Mouse (Mus musculus): ENCODE results near the gene Tas2r116.

Gene Tas2r116

GRCm38 (mm10) chr6:132855138-132855537 lies at the start of gene Tas2r116:
Gene Tas2r116, plus strand, starts transcription at chr6:132855438.
- DNase-seq (ENCODE audit: low read depth), result no peak

DNA sequence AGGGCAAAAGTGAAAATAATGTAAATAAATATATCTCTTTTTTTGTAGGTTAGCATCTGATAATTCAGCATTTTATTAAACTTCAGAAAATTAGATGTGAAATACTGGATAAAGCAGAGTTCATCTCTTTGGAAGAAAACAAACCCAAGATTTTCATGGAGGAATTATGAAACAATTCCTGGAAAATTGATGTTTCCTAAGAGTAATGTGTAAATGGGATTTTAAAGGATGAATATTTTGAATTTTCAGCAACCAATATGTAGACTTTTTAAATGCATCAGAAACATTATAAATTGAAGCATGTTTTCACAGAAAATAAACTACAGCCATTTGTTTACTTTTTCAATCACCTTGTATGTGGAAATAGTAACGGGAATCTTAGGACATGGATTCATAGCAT lies 8.4 kb upstream of the Tas2r116 start, which contains the start of gene Tas2r123:
Gene Tas2r123, plus strand, starts transcription at position 301 of the 400 bp plus-strand sequence.
- DNase-seq (ENCODE audit: low read depth), result no peak

GRCm38 (mm10) chr6:132867708-132868107 lies 12.5 kb downstream of the Tas2r116 start, which contains the start of gene Tas2r110:
Gene Tas2r110, plus strand, starts transcription at chr6:132868008.
- DNase-seq (ENCODE audit: low read depth), result no peak

DNA sequence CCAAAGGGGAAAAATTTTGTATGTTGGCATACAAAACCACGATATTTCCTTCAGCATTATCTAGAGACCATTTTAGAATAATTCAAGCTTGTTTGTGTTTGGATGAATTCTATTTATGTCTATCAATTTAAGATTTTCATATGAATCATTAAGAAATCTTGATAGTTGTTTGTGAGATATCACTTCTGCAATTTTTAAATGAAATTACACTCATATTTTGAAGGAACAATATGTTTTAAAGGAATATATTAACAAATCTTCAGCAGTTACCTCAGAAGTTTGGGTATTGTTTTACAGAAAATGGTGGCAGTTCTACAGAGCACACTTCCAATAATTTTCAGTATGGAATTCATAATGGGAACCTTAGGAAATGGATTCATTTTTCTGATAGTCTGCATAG lies 37.5 kb downstream of the Tas2r116 start, which contains the start of gene Tas2r113:
Gene Tas2r113, plus strand, starts transcription at position 301 of the 400 bp plus-strand sequence.
- no peak for DNase-seq (ENCODE audit: low read depth)

Measured in 416B (cell line).